Mouse (Mus musculus): ENCODE results near the gene Mrpl42.

DNA sequence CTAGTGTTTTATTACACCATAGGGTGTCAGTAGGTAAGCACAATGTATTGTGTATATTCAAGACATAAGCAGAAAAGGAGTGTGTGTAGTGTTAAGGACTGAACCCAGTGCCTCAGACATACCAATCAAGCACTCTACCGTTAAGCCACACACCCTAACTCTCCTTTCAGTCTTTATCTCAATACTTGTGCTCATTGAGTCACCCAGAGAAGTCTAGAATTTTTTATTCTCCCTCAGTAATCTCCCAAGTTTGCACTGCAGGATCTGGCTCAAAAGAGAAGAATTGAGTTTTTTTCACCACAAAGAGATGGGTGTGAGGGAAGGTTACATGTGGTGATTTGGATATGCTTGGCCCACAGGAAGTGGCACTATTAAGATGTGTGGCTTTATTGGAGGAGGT is 39.5 kb downstream of the Mrpl42 start:
- TF ChIP-seq CTCF (conservative IDR thresholded peaks at IDR 0.05; ENCODE audit: low read length), result no peak
- TF ChIP-seq POU5F1 (IDR thresholded peaks at IDR 0.05; ENCODE audit: borderline replicate concordance, low read length), result no peak
- TF ChIP-seq NANOG (IDR thresholded peaks at IDR 0.05; ENCODE audit: borderline replicate concordance, low read length), result no peak

Measured in E14TG2a.4 (cell line).